Mouse (Mus musculus) ovary, postnatal 36 days (tissue): ENCODE measurements at regions not wholly inside any gene's neighbourhood (a gene's known extent, or its start where the extent isn't known, plus 50 kb on each side); places are given as distances from the start of the nearest gene placed in this dataset.

Source experiments
- DNase-seq: peaks from one replicate; pipeline ENCODE4 v3.0.0; 2022; ENCODE audit warnings: low spot score, mixed read lengths

- DNase-seq = no peak
Observed at GRCm38 (mm10) chr2:122863343-122863970, 98.4 kb downstream of the Sqor start.

DNA sequence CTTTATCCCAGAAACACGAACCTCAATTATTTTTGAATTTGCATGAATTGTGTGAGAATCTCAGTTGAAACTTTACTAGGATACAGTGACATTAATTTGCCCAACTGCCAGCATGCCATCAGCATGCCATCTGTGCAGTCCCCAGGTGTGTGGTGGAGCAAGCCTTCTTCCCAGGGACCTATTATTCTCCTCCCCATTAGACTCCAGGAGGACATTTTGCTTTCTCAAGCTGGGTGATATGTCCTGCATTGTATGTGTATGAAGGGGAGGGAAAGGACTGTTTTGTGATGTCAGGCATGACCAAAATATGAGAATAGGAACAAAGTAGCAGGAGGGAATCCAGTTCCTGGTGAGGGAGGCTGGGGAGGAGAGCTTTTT lies 98.9 kb downstream of the Sqor start:
- no peak for DNase-seq

DNA sequence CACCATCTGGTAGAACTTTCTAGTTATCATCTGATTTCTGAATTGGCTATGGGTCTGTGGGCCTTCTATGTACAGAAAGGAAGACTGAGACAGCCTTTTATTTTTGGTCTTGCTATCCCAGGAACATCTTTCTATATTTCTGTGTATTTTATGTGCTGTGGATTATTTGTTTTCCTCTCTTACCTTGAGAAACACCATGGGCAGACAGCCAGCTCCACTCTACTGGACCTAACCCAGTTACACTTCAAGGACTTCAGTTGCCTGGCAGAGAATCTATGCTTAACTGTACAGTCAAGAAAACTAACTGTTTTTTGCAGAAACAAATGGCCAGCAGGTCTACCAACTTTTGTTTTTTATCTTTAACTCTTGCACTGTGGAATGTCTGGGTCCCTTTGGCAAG lies 122.1 kb downstream of the Sqor start:
- no peak for DNase-seq

GRCm38 (mm10) chr2:122887526-122887925 lies 122.5 kb downstream of the Sqor start:
- no peak for DNase-seq

GRCm38 (mm10) chr2:122905129-122906072 lies 140.4 kb downstream of the Sqor start:
- no peak for DNase-seq

DNA sequence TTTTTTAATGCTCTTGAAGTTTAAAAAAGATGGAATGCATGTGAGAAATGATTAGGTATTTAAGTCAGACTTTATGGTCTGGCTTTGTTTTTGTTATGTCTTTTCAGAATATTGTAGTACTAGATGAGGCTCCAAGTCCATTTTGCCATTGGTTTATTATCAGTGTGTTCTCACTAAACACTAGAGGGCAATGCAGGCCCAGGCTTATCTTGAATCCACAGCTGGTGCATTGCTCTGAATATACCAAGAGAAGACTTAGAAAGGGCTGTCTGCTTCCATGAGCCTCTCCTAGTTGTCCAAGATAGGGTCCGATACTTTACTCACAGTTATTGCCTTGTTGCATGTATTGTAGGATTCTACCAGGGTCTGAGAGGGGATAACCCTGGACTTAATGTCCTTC lies 151.7 kb downstream of the Sqor start:
- DNase-seq = no peak

DNA sequence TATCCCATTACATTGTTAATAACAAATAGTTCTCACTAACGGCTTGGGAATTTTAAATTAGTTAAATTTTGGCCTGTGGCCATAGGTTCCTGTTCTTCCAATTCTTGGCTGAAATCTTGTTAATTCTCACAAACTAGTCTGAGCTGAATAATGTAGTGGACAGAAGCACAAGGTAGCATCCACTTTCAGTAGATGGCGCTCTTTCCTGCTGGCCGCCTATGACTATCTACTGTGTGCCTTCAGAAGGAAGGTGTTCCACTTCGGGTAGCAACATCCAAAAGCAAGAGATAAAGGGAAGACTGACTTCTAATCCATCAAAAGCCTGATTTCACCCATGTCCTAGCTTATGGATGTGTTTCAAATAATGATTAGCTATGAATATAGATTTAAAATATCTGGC lies 172.9 kb downstream of the Sqor start:
- DNase-seq = peak; percentile 8

GRCm38 (mm10) chr2:122944841-122945240 lies 179.8 kb downstream of the Sqor start:
- no peak for DNase-seq

DNA sequence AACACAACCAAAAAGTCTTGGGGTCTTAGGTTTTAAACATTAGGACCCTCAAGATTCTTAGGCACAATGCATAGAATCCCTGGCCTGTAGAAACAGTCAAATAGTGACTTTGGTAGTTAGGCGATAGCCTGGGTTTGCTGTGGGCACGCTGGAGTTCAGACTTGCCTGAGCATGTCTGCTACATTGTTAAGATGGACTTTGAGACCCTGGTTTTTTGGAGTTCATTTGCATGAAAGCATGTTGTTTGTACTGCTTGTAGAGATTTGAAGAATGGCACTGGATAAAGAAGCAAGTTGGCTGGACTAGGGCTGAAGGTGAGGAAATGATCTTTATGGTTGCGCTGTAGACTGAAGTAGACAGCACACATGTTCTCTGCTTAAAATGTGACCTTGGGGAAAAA lies 180.9 kb downstream of the Sqor start:
- no peak for DNase-seq

GRCm38 (mm10) chr2:122949031-122949430 lies 184.0 kb downstream of the Sqor start:
- DNase-seq = no peak

DNA sequence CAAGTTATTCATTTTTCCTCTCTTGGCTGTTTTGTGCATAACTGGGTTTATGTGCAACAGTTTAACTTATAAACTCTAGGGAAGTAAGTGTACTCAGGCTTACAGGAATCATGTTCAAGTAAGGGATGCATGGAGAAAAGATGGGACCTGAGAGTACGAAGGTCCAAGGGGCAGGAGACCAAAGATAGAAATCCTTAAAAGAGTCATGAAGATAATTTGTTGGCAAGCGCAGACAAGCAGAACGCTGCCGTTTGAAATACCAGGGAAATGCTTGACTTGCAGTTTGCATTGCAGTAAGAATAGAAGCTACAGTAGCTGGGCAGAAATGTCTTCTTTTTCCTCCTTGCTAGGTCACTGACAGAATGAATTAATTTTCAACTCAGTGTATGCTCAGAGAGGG lies 196.7 kb downstream of the Sqor start:
- no peak for DNase-seq

DNA sequence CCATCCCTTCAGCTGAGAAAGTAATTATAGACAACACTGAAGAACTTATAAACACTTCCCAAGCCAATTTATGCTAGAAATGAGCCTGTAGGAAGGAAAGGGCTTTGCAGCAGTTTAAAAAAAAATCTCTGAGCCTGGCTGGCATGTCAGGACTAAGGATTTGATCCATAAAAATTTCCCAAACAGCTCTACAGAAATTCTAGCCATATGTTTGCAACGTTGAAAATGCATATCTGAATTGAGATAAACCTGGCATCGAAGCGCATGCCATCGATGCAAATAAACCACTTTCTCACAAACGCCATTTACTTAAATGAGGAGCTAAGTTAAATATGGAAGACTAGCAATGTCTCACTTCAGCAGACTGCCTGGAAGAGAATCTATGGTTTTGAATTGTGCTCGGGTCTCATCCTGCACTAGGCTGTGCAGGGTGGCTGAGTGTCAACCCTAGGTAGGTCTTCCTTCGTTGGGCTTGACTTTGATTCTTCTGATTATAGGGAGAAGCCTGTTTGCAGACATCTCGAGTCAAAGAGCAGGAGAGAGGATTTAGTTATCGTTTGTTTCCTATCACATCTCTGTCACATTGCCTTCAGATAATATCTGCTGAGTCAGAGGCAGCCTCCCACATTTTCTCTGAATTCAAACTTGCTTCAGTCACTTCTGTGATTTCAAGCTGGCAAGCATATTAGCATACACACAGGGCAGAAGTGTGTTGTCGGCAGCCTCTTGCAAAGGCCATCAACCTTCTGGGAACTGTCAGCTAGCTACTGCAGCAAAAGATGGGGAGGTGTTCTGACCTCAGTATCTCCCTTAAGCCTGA lies 204.0 kb downstream of the Sqor start:
- no peak for DNase-seq
